Mouse (Mus musculus) adrenal gland, adult 2 months (tissue): Measurements from ENCODE around the gene Wdr66. TPM values are rescaled to one million over a fixed set of nuclear protein-coding genes. Genes with fewer than 3 reads are reported as not detected.

Source experiments
- DNase-seq: peaks from one replicate; pipeline ENCODE4 v3.0.0; 2021
- polyA plus RNA-seq: library from polyadenylated mRNA; depleted of rRNA; stranded (reverse); fragments of >200 nt; gene quantifications from 2 replicates; pipeline ENCODE4 v1.2.3, GENCODE M21; 2012
- total RNA-seq, 2 experiments: library from RNA; stranded (reverse); gene quantifications; 2 replicates each; pipeline ENCODE4 v1.2.3; 2021

Gene Wdr66
- total and polyA plus RNA-seq, 3 experiments: 0.79 to 1.2 (median 1.0) TPM

- no peak for DNase-seq
Measured at GRCm38 (mm10) chr5:123270917-123271316, 19.0 kb downstream of the Wdr66 start.

- no peak for DNase-seq
Measured at GRCm38 (mm10) chr5:123272927-123273326, 21.0 kb downstream of the Wdr66 start.

DNA sequence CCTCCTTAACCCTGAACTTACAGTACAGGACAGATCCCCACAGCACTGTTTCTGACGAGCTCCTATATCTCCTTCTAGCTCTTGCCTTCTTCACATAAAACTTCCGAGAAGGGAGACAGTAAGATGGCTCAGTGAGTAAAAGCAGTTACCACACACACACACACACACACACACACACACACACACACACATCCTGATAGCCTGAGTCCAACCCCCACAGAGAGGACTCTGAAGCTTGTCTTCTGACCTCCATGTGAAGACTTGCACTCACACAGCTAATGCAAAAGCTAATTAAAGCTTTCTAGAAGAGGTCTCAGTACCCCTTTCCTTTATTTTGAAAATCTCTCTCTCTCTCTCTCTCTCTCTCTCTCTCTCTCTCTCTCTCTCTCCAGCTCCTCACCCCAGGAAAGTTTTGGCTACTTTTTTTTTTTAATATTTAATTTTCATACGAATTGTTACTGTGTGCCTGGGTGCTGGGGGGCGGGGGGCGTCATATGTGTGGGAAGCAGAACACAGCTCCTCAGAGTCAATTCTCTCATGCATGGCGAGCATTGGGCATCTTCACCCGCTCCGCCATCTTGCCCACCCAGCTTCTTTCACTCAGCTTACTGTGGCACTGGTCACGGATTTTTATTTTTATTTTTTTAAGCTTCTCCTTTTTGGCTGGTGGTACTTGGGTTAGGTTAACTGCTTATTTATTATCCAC is 24.9 kb downstream of the Wdr66 start:
- no peak for DNase-seq

GRCm38 (mm10) chr5:123277342-123277701 is 25.4 kb downstream of the Wdr66 start:
- peak; percentile 6 for DNase-seq

DNA sequence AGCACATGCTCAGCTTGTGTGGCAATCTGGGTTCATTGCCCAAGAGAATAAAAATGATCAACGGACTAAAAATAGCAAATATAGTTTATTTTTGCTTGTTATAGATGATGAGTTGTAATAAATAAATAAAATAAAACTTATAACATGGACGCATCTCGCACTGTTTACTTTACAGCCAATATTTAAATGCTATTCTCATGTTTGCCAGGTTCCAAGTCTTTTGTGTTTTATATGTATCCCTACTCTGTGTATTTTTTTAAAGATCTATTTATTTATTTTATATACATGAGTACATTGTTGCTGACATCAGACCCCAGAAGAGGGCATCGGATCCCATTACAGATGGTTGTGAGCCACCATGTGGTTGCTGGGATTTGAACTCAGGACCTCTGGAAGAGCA is 25.8 kb downstream of the Wdr66 start:
- no peak for DNase-seq

DNA sequence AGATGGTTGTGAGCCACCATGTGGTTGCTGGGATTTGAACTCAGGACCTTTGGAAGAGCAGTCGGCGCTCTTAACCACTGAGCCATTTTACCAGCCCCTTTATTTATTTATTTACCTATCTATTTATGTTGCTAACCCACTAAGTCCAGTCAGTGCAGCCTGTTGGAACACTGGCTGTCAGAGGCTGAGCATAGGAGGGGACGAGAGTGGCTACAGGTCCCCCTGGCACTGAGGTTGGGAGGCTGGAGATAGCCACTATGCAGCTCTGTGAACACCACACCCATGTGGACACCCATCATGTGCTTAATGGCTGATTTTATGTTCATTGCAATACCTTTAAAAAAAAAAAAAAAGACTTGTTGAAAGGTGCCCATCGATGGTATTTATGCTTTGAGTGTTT is 27.3 kb downstream of the Wdr66 start:
- DNase-seq: no peak

DNA sequence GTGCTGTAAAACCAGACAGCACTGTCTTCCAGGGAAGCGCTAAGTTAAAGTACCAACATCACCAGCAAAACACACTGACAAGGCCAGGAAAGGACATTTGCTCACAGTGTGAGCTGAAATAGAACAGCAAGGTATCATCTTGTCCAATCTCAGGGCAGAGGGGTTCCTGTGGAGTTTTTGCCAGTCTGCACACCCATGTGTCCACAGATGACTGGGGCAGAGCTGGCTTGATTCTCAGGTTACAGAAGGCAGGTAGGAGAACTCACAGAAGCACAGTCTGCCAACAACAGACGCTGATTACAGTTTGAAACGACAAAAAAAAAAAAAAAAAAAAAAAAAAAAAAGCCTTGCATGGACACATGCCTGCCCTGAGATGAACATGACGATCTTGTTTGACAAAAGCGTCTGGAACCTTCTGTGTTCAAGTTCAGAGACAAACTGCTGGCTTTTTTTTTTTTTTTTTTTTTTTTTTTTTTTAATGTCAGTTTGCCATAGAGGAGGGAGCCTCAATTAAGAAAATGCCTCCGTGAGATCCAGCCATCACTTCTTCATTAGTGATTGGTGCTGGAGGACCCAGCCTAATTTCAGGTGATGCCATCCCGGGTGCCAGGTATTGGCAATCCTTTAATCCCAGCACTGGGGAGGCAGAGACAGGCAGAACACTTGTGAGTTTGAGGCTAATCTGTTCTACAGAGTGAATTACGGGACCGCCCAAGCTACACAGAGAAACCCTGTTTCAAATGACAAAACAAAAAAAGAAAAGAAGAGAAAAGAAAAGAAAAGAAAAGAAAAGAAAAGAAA is 29.6 kb downstream of the Wdr66 start:
- DNase-seq: no peak

GRCm38 (mm10) chr5:123285174-123285573 is 33.3 kb downstream of the Wdr66 start:
- DNase-seq: peak; percentile 8

DNA sequence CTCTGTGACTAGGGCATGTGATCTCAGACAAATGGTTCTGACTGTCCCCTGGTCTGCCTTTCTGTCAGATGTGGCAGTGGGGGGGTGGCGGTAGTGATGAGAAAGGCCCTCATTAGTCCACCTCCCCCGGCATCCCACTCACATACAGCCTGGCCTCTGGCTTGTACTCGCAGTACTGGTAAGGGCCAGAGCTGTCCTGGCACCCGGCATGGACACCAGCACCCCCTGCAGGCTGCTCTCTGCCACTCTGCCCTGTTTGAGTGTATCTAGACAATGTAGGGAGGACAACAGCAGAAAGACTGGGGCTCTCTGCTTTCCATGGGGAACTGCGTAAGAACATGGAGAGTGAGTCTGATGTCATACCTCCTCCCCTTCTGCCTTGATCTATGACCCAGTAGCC is 36.2 kb downstream of the Wdr66 start:
- DNase-seq: no peak

DNA sequence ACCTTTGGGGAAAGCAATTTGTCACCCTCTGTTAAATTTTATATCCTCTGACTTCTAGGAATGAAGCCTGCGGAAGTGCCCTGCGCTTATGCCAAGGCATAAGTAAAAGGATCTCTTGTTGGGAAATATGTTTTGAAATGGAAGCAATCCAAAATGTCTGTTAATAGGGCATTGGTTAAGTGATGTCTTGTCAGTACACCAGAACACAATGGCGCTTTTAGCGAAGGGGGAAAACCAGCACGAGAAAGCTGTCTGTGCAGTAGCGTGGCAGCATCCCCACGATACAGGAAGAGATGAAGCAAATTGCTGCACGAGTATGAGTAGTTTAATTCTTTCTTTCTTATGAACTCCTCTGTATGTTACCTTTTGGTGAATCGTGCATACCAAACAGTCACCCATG is 42.8 kb downstream of the Wdr66 start:
- no peak for DNase-seq

- DNase-seq: no peak
Measured at GRCm38 (mm10) chr5:123296224-123296806, 44.4 kb downstream of the Wdr66 start.

DNA sequence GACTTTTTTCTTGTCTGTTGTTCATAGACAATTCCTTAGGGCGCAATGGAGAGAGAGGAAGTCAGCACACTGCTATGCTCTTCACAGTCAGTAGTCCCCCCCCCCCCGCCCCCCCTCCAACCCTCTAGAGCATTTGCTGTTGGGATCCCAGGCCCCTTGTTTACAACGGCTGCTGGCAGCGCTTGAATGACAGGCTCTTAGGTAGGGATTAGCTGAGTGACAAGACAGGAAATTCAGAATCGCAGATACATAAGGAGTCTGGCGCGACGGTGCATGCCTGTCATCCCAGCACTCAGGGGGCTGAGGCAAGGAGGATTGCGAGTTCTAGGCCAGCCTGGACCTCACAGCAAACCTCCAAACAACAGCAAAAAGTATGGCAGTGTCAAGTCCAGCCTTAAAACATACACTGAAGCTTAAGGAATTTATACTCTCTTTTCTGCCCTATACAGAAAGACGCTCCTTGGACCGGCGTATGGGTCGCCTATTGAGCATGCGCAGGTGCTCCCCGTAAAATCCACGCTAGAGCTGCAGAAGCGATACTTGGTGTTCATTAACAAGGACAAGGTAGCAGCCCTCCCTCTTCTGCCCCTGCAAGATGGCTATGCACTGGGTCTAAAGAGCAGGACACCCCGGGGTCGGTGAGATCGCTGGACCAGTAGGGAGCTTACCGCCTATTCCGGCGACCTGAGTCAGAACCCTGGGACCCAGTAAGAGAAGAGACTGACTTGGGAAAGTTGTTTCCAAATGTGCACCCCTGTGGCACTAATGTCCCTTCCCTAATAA is 45.3 kb downstream of the Wdr66 start:
- DNase-seq: no peak

GRCm38 (mm10) chr5:123297830-123298229 is 45.9 kb downstream of the Wdr66 start:
- no peak for DNase-seq

DNA sequence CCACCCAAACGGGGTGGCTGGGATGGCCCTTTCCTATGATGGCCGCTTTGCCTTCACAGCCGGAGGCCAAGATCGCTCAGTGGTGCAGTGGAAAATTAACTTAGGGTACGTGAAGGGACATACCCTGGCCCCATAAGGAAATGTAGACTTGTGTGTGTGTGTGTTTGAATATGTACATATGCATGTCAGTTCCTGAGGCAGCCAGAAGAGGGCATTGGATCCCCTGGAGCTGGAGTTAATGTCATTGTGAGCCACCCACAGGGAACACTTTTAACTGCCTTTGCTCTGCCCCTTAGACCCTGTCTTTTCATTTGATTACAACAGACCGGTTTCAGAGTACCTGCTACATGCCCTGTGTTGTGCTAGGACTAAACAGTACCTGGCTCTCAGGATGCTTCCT is 46.6 kb downstream of the Wdr66 start:
- no peak for DNase-seq

DNA sequence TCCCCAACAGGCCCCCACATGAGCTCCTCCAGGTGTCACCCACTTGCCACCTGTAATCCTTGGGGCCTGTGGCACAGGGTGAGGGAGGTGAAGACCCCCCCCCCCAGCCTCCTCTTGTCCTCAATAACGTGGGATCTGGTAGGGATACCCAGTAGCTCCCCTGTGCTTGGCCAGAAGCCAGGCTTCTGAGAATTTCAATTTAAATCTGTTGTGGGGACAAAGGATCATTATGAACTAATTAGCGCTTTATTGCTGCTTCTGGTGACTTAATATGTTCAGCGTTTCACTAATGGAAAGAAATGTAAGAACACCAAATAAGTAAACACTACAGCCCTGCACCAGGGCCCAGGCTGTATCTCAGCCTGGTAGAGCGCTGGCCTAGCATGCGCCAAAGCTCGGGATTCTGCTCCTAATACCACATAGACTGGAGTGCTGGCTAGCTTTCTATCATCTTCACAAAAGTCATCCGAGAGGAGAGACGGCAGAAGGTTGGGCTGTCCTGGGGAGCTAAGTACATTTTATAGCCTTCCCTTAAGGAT is 48.7 kb downstream of the Wdr66 start:
- DNase-seq: no peak

- no peak for DNase-seq
Measured at GRCm38 (mm10) chr5:123301780-123302521, 50.0 kb downstream of the Wdr66 start.

- no peak for DNase-seq
Measured at GRCm38 (mm10) chr5:123307630-123308282, 55.9 kb downstream of the Wdr66 start.

DNA sequence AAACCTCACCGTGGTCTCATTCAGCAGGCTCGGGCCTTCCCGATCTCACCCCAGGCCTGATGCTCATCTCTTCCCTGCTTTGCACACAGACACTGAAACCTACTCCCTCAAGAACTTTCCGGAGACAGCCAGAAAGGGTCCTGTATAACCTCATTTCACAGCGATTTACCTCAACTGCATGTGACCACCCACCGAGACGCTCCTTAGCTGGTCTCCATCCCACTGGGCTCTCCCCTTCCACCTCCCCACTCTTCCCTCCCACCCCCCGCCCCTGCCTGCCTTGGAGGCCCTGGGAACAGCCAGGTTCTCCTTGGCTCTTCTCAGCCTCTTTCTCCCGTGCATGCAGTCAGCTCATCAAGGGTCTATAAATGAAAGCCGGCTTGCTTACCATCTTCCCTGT is 57.9 kb downstream of the Wdr66 start:
- no peak for DNase-seq

GRCm38 (mm10) chr5:123310221-123310620 is 58.3 kb downstream of the Wdr66 start:
- no peak for DNase-seq

DNA sequence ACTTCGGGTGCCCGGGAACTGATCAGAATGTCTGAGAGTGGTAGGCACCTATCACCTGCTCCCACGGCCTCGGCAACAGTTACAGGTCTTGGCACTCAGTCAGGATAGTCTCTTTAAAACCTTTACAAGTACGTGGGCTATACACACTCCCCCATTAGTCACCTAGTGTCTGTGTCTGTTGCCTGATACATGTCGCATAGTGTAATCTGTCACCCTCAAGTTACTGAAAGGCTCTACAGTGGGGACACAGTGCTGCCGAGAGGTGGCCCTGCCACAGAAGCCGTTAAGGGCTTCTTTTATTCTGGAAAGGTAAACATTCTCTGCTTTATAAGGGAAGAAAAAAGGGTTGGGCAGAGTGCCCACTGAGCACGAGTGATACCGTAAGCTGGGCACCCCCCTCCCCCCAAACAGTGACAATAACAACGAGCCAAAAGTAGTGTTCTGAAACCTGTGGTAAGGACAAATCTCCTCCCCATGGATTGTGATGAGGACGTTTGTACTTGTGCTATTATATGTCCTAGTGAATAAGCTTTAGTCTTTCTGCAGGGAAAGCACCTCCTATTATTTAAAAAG is 61.2 kb downstream of the Wdr66 start:
- no peak for DNase-seq
